Mouse (Mus musculus): ENCODE results near the gene Agl. TPM values are rescaled to one million over a fixed set of nuclear protein-coding genes. Genes with fewer than 3 reads are reported as not detected.
A peak's percentile ranks its signal among the peaks of the same experiment; 100 is the strongest.

Agl gene
- total and polyA plus RNA-seq, 2 experiments: 12.1 to 33.7 TPM

DNA sequence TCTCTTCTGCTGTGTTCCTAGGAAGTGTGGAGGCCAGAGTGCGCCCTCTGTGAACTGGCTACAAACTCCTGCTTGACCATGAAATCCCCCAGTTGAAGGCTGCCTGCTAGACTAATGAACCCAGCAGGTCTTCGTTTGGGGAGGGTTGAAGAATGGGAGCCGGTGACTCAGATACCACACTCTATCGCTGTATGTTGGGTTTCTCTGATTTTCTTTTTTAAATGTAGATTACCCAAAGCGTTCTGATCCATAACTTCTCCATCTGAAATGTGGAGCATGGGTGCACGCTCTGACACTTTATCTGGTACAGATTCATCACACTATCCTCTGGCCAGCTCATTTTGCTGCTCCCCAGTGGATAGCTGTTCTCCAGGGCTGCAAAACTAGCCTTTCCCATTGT, 1.3 kb upstream of the Agl start:
- WGBS: 96% methylated on average over 6 of the region's 6 CpGs
- TF ChIP-seq POLR2A (IDR thresholded peaks at IDR 0.05; ENCODE audit: extremely low read depth, insufficient read depth, low read length): no peak
- TF ChIP-seq CTCF (IDR thresholded peaks at IDR 0.05; ENCODE audit: low read depth, low read length): no peak
- H3K36me3 ChIP-seq (ENCODE audit: control insufficient read depth, insufficient read depth, low read length): no peaks in the 10 kb centered on the region
- peaks cover 6% of the 10 kb centered on the region; the same call in 1 of the 2 replicates for H3K79me2 ChIP-seq (ENCODE audit: control insufficient read depth, insufficient read depth, low read length)
- no peak overlapping the region for H3K27ac ChIP-seq (replicated peaks; ENCODE audit: insufficient read depth, low read depth, low read length)
- peaks cover 12% of the 10 kb centered on the region for H3K4me1 ChIP-seq (ENCODE audit: control insufficient read depth, insufficient read depth, low read length)
- H3K27me3 ChIP-seq (ENCODE audit: control insufficient read depth, insufficient read depth, low read length): no peaks in the 10 kb centered on the region
- H3K4me3 ChIP-seq (ENCODE audit: insufficient read depth, low read depth, low read length): no peak overlapping the region
- DNase-seq (ENCODE audit: extremely low read depth, low read depth, low spot score): no peak
- H3K9ac ChIP-seq (ENCODE audit: low read depth, low read length): no peak overlapping the region

DNA sequence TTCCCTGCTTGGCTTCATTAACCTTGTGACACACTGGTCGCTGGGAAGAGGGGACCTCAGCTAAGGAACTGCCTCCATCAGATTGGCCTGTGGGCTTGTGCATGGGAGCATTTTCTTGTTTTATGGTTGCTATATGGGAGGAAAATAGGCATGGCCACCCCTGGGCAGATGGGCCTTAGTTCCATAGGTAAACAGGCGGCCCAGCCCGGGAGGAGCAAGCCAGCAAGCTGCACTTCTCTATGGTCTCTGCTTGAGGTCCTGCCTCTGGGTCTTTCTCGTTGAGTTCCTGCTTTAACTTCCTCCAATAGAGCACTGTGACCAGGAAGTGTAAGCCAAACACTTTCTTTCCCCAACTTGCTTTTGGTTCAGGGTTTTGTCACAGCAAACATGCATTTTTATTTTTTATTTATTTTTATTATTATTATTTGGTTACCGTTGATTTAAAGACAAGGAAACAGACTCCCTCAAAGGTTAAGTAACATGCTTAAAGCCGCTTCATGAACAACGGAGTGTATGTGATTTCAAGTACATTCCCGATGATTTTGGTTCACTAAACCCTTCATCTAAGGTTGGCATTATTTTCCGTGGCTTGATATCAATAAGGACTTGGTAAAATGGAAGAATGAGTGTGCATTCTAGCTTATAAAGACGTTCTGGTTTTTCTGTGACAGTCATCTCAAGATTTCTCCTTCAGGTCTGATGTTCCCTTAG, 696 bp upstream of the Agl start:
- Histone ChIP-seq H3K79me2 (ENCODE audit: control insufficient read depth, insufficient read depth, low read length) (peaks cover 6% of the 10 kb centered on the region; the same call in 1 of the 2 replicates), H3K27me3 (ENCODE audit: control insufficient read depth, insufficient read depth, low read length) (no peaks in the 10 kb centered on the region), H3K27ac (replicated peaks; ENCODE audit: insufficient read depth, low read depth, low read length) (peak overlapping the region; percentile 83), H3K36me3 (ENCODE audit: control insufficient read depth, insufficient read depth, low read length) (no peaks in the 10 kb centered on the region), H3K4me3 (ENCODE audit: insufficient read depth, low read depth, low read length) (peak overlapping the region; percentile 79), H3K9ac (ENCODE audit: low read depth, low read length) (peak overlapping the region; percentile 72), H3K4me1 (ENCODE audit: control insufficient read depth, insufficient read depth, low read length) (peaks cover 12% of the 10 kb centered on the region)
- 54% methylated on average over 10 of the region's 10 CpGs for WGBS
- no peak for DNase-seq (ENCODE audit: extremely low read depth, low read depth, low spot score)
- TF ChIP-seq POLR2A (IDR thresholded peaks at IDR 0.05; ENCODE audit: extremely low read depth, insufficient read depth, low read length): no peak
- TF ChIP-seq CTCF (IDR thresholded peaks at IDR 0.05; ENCODE audit: low read depth, low read length): no peak

GRCm38 (mm10) chr3:116805866-116806265, 2.1 kb downstream of the Agl start:
- Histone ChIP-seq H3K79me2 (ENCODE audit: control insufficient read depth, insufficient read depth, low read length) (peaks cover 6% of the 10 kb centered on the region; the same call in 1 of the 2 replicates), H3K27ac (replicated peaks; ENCODE audit: insufficient read depth, low read depth, low read length) (no peak overlapping the region), H3K27me3 (ENCODE audit: control insufficient read depth, insufficient read depth, low read length) (no peaks in the 10 kb centered on the region), H3K9ac (ENCODE audit: low read depth, low read length) (no peak overlapping the region), H3K36me3 (ENCODE audit: control insufficient read depth, insufficient read depth, low read length) (0 out of 2 replicates have a peak, but pooled peaks cover 2% of the 10 kb centered on the region), H3K4me1 (ENCODE audit: control insufficient read depth, insufficient read depth, low read length) (peaks cover 15% of the 10 kb centered on the region), H3K4me3 (ENCODE audit: insufficient read depth, low read depth, low read length) (no peak overlapping the region)
- no peak for DNase-seq (ENCODE audit: extremely low read depth, low read depth, low spot score)
- WGBS: 41% methylated on average over 3 of the region's 3 CpGs
- TF ChIP-seq CTCF (IDR thresholded peaks at IDR 0.05; ENCODE audit: low read depth, low read length) (no peak), POLR2A (IDR thresholded peaks at IDR 0.05; ENCODE audit: extremely low read depth, insufficient read depth, low read length) (no peak)

- no peak overlapping the region for H3K9ac ChIP-seq (ENCODE audit: low read depth, low read length)
- WGBS: 66% methylated on average over 6 of the region's 6 CpGs
- H3K27ac ChIP-seq (replicated peaks; ENCODE audit: insufficient read depth, low read depth, low read length): no peak overlapping the region; the same call in 1 of the 2 replicates
Measured at GRCm38 (mm10) chr3:116804746-116805285, 3.1 kb downstream of the Agl start.

DNA sequence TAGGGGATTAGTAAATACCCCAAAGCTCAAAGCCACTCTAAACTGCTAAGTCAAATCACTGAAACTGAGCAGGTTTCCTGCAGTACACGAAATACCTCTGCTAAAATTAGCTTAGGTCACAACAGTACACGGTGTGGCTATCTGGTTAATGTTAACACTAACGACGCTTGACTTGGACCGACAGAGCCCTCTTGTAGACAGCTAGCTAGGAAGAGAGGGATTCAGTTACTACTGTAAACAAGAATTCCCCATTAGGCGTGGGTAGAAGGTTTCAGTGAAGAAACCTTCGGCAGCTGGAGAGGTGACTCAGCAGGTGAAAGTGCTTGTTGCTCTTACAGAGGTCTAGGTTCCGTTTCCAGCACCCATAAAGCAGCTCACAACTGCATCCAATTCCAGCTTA, 6.2 kb downstream of the Agl start:
- H3K9ac ChIP-seq (ENCODE audit: low read depth, low read length): no peak overlapping the region
- no peak for TF ChIP-seq CTCF (IDR thresholded peaks at IDR 0.05; ENCODE audit: low read depth, low read length)
- TF ChIP-seq POLR2A (IDR thresholded peaks at IDR 0.05; ENCODE audit: extremely low read depth, insufficient read depth, low read length): no peak
- H3K27me3 ChIP-seq (ENCODE audit: control insufficient read depth, insufficient read depth, low read length): no peaks in the 10 kb centered on the region
- peak overlapping the region; percentile 10; the same call in 1 of the 2 replicates for H3K27ac ChIP-seq (replicated peaks; ENCODE audit: insufficient read depth, low read depth, low read length)
- H3K79me2 ChIP-seq (ENCODE audit: control insufficient read depth, insufficient read depth, low read length): peaks cover 8% of the 10 kb centered on the region; the same call in 1 of the 2 replicates
- no peak overlapping the region for H3K4me3 ChIP-seq (ENCODE audit: insufficient read depth, low read depth, low read length)
- 26% methylated on average over 8 of the region's 8 CpGs for WGBS
- H3K4me1 ChIP-seq (ENCODE audit: control insufficient read depth, insufficient read depth, low read length): peaks cover 23% of the 10 kb centered on the region
- peak; percentile 82 for DNase-seq (ENCODE audit: extremely low read depth, low read depth, low spot score)
- 0 out of 2 replicates have a peak, but pooled peaks cover 2% of the 10 kb centered on the region for H3K36me3 ChIP-seq (ENCODE audit: control insufficient read depth, insufficient read depth, low read length)

More at GRCm38 (mm10) chr3:116804746-116805285, 3.1 kb downstream of the Agl start:
- DNase-seq (ENCODE audit: extremely low read depth, low read depth, low spot score): no peak
- Histone ChIP-seq H3K4me1 (ENCODE audit: control insufficient read depth, insufficient read depth, low read length) (peaks cover 20% of the 10 kb centered on the region), H3K36me3 (ENCODE audit: control insufficient read depth, insufficient read depth, low read length) (0 out of 2 replicates have a peak, but pooled peaks cover 2% of the 10 kb centered on the region), H3K79me2 (ENCODE audit: control insufficient read depth, insufficient read depth, low read length) (peaks cover 6% of the 10 kb centered on the region; the same call in 1 of the 2 replicates), H3K27me3 (ENCODE audit: control insufficient read depth, insufficient read depth, low read length) (no peaks in the 10 kb centered on the region), H3K4me3 (ENCODE audit: insufficient read depth, low read depth, low read length) (no peak overlapping the region)
- TF ChIP-seq POLR2A (IDR thresholded peaks at IDR 0.05; ENCODE audit: extremely low read depth, insufficient read depth, low read length): no peak
- TF ChIP-seq CTCF (IDR thresholded peaks at IDR 0.05; ENCODE audit: low read depth, low read length): no peak

All from liver, adult 2 months (tissue).